Mouse (Mus musculus) adrenal gland, adult 10 weeks (tissue): ENCODE data around the gene Moxd2. TPM values are rescaled to one million over a fixed set of nuclear protein-coding genes. Genes with fewer than 3 reads are reported as not detected.

ENCODE experiments used
- polyA plus RNA-seq: library from polyadenylated mRNA; stranded (reverse); fragments of 350-450 nt; fragmentation: Illumina TruSeq; extraction: RNeasy Lipid Tissue Mini Kit (QIAGEN cat#74804); gene quantifications from one replicate; pipeline ENCODE4 v1.2.3, GENCODE M21; 2014; ENCODE audit warnings: low read depth, low replicate concordance

Moxd2 gene
- not detected for polyA plus RNA-seq

DNA sequence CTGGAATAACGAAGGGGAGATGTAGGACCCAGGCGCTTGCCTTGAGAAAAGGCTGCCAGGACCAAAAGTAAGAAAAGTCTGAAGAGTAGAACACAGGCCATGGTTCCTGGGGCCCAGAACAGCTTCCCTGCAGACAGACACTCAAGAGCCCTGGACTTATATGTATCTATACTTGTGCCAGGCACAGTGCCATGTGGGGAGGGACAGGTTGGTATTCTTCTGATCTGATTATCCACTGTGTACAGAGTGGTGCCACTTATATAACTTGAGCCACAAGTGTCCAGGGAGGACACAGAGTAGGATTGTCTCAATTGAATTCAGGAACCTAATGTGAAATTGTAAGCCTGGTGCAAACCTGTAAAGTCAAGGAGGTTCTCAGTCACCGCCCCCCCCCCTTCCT, at the start of gene Moxd2:
Moxd2 (minus strand) TSS at position 101 of the 400 bp plus-strand sequence.

DNA sequence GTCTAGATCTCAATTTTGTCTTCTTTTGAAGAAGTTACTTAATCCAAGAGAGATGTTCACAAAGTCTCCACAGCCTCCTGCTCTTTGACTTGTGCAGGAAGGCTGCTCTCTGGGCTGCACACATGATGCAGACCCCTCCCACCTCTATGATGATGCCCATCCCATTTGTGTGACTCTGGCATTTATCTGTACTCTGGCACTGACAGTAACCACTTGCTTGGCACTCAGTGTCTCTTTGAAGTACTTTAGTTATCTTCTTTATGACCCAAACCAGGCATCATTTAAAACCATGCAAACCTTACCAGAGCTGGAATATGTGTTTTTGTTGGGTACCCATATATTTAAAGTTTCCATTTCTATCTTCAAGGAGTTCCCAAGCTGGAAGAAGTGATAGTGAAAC, 13.0 kb upstream of the Moxd2 start, which contains the start of gene Prss58:
Prss58 (minus strand) TSS at position 101 of the 400 bp plus-strand sequence.

Other genes with a start within 250 kb of the Moxd2 start
- not detected for gene Prss58, start 12.9 kb upstream of the Moxd2 start, polyA plus RNA-seq
- not detected for gene 1700074P13Rik, start 53.1 kb upstream of the Moxd2 start, polyA plus RNA-seq
- not detected for gene Gm4744, start 64.4 kb upstream of the Moxd2 start, polyA plus RNA-seq
- not detected for gene 1810009J06Rik, start 77.3 kb upstream of the Moxd2 start, polyA plus RNA-seq
- not detected for gene Gm2663, start 112.0 kb upstream of the Moxd2 start, polyA plus RNA-seq
- gene 2210010C04Rik, start 148.0 kb upstream of the Moxd2 start, polyA plus RNA-seq = 0.52 TPM